Comparison of ENCODE assay signal across 8 mouse cellular contexts in genomic region chr11:78159096-78159495, GRCm38 (mm10). TPM values are rescaled to one million over a fixed set of nuclear protein-coding genes. Genes with fewer than 3 reads are reported as not detected.
DNase-seq lines count a peak whose midpoint lies in the region; ATAC-seq and TF ChIP-seq lines count a peak whose summit lies in the region.

No protein-coding gene starts in this region.

- no peak overlapping the region for H3K27ac ChIP-seq in heart, adult 2 months
- no peak overlapping the region for H3K27ac ChIP-seq in limb, embryonic 14.5 days (replicated peaks; ENCODE audit: low read depth, low read length)
- H3K27ac ChIP-seq in midbrain, embryonic 16.5 days (ENCODE audit: low read length) = no peak overlapping the region

- no peak for TF ChIP-seq POLR2A in heart, adult 2 months (IDR thresholded peaks at IDR 0.05; ENCODE audit: insufficient read depth, low read depth, low read length)
- TF ChIP-seq POLR2A in limb, embryonic 14.5 days (IDR thresholded peaks at IDR 0.05; ENCODE audit: borderline replicate concordance, extremely low read depth, insufficient read depth, insufficient read length) = no peak

- no peaks in the 10 kb centered on the region for H3K79me2 ChIP-seq in heart, adult 2 months (replicated peaks; ENCODE audit: control insufficient read depth, insufficient read depth, low read length)

- H3K9me3 ChIP-seq in limb, embryonic 14.5 days (ENCODE audit: control insufficient read depth, low read length) = no peaks in the 10 kb centered on the region
- H3K9me3 ChIP-seq in midbrain, embryonic 16.5 days (replicated peaks; ENCODE audit: control insufficient read depth, low read length, poor library complexity, severe bottlenecking) = no peaks in the 10 kb centered on the region

- H3K4me2 ChIP-seq in limb, embryonic 14.5 days (replicated peaks; ENCODE audit: low read depth, low read length, severe bottlenecking) = no peak overlapping the region
- H3K4me2 ChIP-seq in midbrain, embryonic 16.5 days (ENCODE audit: low read length) = no peak overlapping the region

- peaks cover 3% of the 10 kb centered on the region; the same call in 1 of the 2 replicates for H3K4me1 ChIP-seq in heart, adult 2 months (ENCODE audit: control insufficient read depth, insufficient read depth, low read length)
- peaks cover 20% of the 10 kb centered on the region for H3K4me1 ChIP-seq in limb, embryonic 14.5 days (ENCODE audit: control insufficient read depth, insufficient read depth, low read length)
- H3K4me1 ChIP-seq in midbrain, embryonic 16.5 days (ENCODE audit: control insufficient read depth, insufficient read depth, low read length) = peaks cover 27% of the 10 kb centered on the region

- TF ChIP-seq EP300 in heart, adult 2 months (IDR thresholded peaks at IDR 0.05; ENCODE audit: insufficient read depth, low read depth, low read length) = peak; percentile 92

- H3K4me3 ChIP-seq in heart, adult 2 months = no peak overlapping the region
- H3K4me3 ChIP-seq in limb, embryonic 14.5 days (replicated peaks; ENCODE audit: low read length) = no peak overlapping the region
- no peak overlapping the region for H3K4me3 ChIP-seq in midbrain, embryonic 16.5 days (ENCODE audit: low read depth, low read length)

- no peak overlapping the region for H3K9ac ChIP-seq in heart, adult 2 months (ENCODE audit: low read depth, low read length)
- H3K9ac ChIP-seq in limb, embryonic 14.5 days (ENCODE audit: low read depth, low read length, severe bottlenecking) = no peak overlapping the region
- H3K9ac ChIP-seq in midbrain, embryonic 16.5 days (ENCODE audit: low read depth, low read length) = no peak overlapping the region

- peak; percentile 67 for DNase-seq in 3134 (ENCODE audit: extremely low read depth, insufficient read length, low spot score)
- peak; percentile 93 for DNase-seq in ZHBTc4 (ENCODE audit: low read depth, low spot score)
- peak; percentile 75 for DNase-seq in embryo, embryonic 11.5 days (ENCODE audit: low read depth, low spot score)
- peak; percentile 59 to 75 for DNase-seq in heart, adult 2 months
- peak; percentile 79 for DNase-seq in kidney, adult 18-20 months
- DNase-seq in limb, embryonic 14.5 days (ENCODE audit: low spot score) = peak; percentile 91
- peak; percentile 69 to 84 for DNase-seq in spleen, postnatal 10 days (ENCODE audit: low spot score in 2 of 2)

- 16% methylated on average over 2 of the region's 2 CpGs for WGBS in heart, adult 2 months
- 33% methylated on average over 2 of the region's 2 CpGs for WGBS in limb, embryonic 14.5 days
- 27% methylated on average over 2 of the region's 2 CpGs for WGBS in midbrain, embryonic 16.5 days

- TF ChIP-seq CTCF in heart, adult 2 months (IDR thresholded peaks at IDR 0.05) = no peak; the same call in 1 of the 2 replicates

- H3K36me3 ChIP-seq in heart, adult 2 months (ENCODE audit: control insufficient read depth, insufficient read depth, low read length) = no peaks in the 10 kb centered on the region
- H3K36me3 ChIP-seq in limb, embryonic 14.5 days (ENCODE audit: control insufficient read depth, insufficient read depth, low read length) = peaks cover 86% of the 10 kb centered on the region
- peaks cover 30% of the 10 kb centered on the region for H3K36me3 ChIP-seq in midbrain, embryonic 16.5 days (ENCODE audit: control insufficient read depth, insufficient read depth, low read length)

- no peaks in the 10 kb centered on the region for H3K27me3 ChIP-seq in heart, adult 2 months (ENCODE audit: control insufficient read depth, insufficient read depth, low read length)
- no peaks in the 10 kb centered on the region for H3K27me3 ChIP-seq in limb, embryonic 14.5 days (ENCODE audit: control insufficient read depth, insufficient read depth, low read length)
- no peaks in the 10 kb centered on the region for H3K27me3 ChIP-seq in midbrain, embryonic 16.5 days (ENCODE audit: control insufficient read depth, insufficient read depth, low read depth, low read length)

- no peak for ATAC-seq in limb, embryonic 14.5 days (ENCODE audit: low FRiP score, low read depth)
- ATAC-seq in midbrain, embryonic 16.5 days = peak; percentile 14; the same call in 1 of the 2 replicates

- intact Hi-C loops in heart, adult 2 months (cut with DNase I) = loop anchor here (1.0 kb wide), 1 partner anchor 18 kb away; no protein-coding TSS in a partner anchor

RNA-seq across cellular contexts. Expression of gene Traf4, which starts 6.3 kb away (rescaled TPM):
- total RNA-seq in heart, adult 2 months (2021) = 1 to 10 TPM; 3.7 to 6.0 TPM
- 11.2 and 13.4 TPM in 2 replicates for polyA plus RNA-seq in heart, adult 2 months (2012; rRNA removed)
- polyA plus RNA-seq in limb, embryonic 14.5 days (2012; rRNA removed) = 159 and 212 TPM in 2 replicates
- 59.0 and 67.7 TPM in 2 replicates for polyA plus RNA-seq in limb, embryonic 14.5 days (2014; fragmentation: Nextera tagmentation; extraction: Ambion mirVana)
- polyA plus RNA-seq in midbrain, embryonic 16.5 days (2015; fragmentation: Nextera tagmentation; extraction: Ambion mirVana) = 83.8 and 93.2 TPM in 2 replicates

RNA-seq across cellular contexts. Expression of gene Nek8, which starts 17.4 kb away (rescaled TPM):
- 1 to 10 TPM; 1.6 to 2.5 TPM for total RNA-seq in heart, adult 2 months (2021)
- polyA plus RNA-seq in heart, adult 2 months (2012; rRNA removed) = 7.0 and 7.6 TPM in 2 replicates
- polyA plus RNA-seq in limb, embryonic 14.5 days (2012; rRNA removed) = 38.3 and 46.4 TPM in 2 replicates
- polyA plus RNA-seq in limb, embryonic 14.5 days (2014; fragmentation: Nextera tagmentation; extraction: Ambion mirVana) = 11.9 and 17.2 TPM in 2 replicates
- polyA plus RNA-seq in midbrain, embryonic 16.5 days (2015; fragmentation: Nextera tagmentation; extraction: Ambion mirVana) = 4.8 and 6.6 TPM in 2 replicates

RNA-seq across cellular contexts. Expression of gene Tlcd1, which starts 17.4 kb away (rescaled TPM):
- 1 to 10 TPM; 5.4 to 5.7 TPM for total RNA-seq in heart, adult 2 months (2021)
- 15.7 and 17.3 TPM in 2 replicates for polyA plus RNA-seq in heart, adult 2 months (2012; rRNA removed)
- polyA plus RNA-seq in limb, embryonic 14.5 days (2012; rRNA removed) = 43.3 and 48.4 TPM in 2 replicates
- polyA plus RNA-seq in limb, embryonic 14.5 days (2014; fragmentation: Nextera tagmentation; extraction: Ambion mirVana) = 19.4 and 21.4 TPM in 2 replicates
- polyA plus RNA-seq in midbrain, embryonic 16.5 days (2015; fragmentation: Nextera tagmentation; extraction: Ambion mirVana) = 7.4 and 10.1 TPM in 2 replicates

RNA-seq across cellular contexts. Expression of gene Rpl23a, which starts 24.3 kb away (rescaled TPM):
- 100 to 1,000 TPM; 801 to 911 TPM for total RNA-seq in heart, adult 2 months (2021)
- polyA plus RNA-seq in heart, adult 2 months (2012; rRNA removed) = 155 and 253 TPM in 2 replicates
- 1,666 and 3,231 TPM in 2 replicates for polyA plus RNA-seq in limb, embryonic 14.5 days (2012; rRNA removed)
- polyA plus RNA-seq in limb, embryonic 14.5 days (2014; fragmentation: Nextera tagmentation; extraction: Ambion mirVana) = 1,710 and 1,819 TPM in 2 replicates
- 698 and 713 TPM in 2 replicates for polyA plus RNA-seq in midbrain, embryonic 16.5 days (2015; fragmentation: Nextera tagmentation; extraction: Ambion mirVana)

RNA-seq across cellular contexts. Expression of gene Rab34, which starts 29.1 kb away (rescaled TPM):
- total RNA-seq in heart, adult 2 months (2021) = 1 to 10 TPM; 8.2 to 9.8 TPM
- polyA plus RNA-seq in heart, adult 2 months (2012; rRNA removed) = 17.2 and 17.5 TPM in 2 replicates
- polyA plus RNA-seq in limb, embryonic 14.5 days (2012; rRNA removed) = 163 and 228 TPM in 2 replicates
- 171 and 181 TPM in 2 replicates for polyA plus RNA-seq in limb, embryonic 14.5 days (2014; fragmentation: Nextera tagmentation; extraction: Ambion mirVana)
- polyA plus RNA-seq in midbrain, embryonic 16.5 days (2015; fragmentation: Nextera tagmentation; extraction: Ambion mirVana) = 49.9 and 55.7 TPM in 2 replicates
